Mouse (Mus musculus) limb, embryonic 10.5 days (tissue): ENCODE measurements around the gene Apof. TPM values are rescaled to one million over a fixed set of nuclear protein-coding genes. Genes with fewer than 3 reads are reported as not detected.

Experiments used
- DNase-seq: peaks from one replicate; pipeline ENCODE4 v3.0.0-alpha.2; 2017; ENCODE audit warnings: low spot score
- H3K27ac ChIP-seq: fragments of 300-500 bp; sonication (generic); 2 replicates; pipeline ENCODE4 v1.5.1; 2016; ENCODE audit warnings: mild to moderate bottlenecking
- H3K27me3 ChIP-seq: fragments of 300-500 bp; sonication (generic); 2 replicates; pipeline ENCODE4 v1.6.1; 2016; ENCODE audit warnings: low read depth, mild to moderate bottlenecking; ENCODE audit not compliant: poor library complexity, severe bottlenecking
- H3K36me3 ChIP-seq: fragments of 300-500 bp; sonication (generic); 2 replicates; pipeline ENCODE4 v1.6.1; 2016; ENCODE audit warnings: mild to moderate bottlenecking, moderate library complexity
- H3K4me1 ChIP-seq: fragments of 300-500 bp; sonication (generic); 2 replicates; pipeline ENCODE4 v1.6.1; 2016
- H3K4me3 ChIP-seq: fragments of 300-500 bp; sonication (generic); 2 replicates; pipeline ENCODE4 v1.5.1; 2016; ENCODE audit warnings: mild to moderate bottlenecking, moderate library complexity
- H3K9me3 ChIP-seq: fragments of 300-500 bp; sonication (generic); replicated peaks from 2 replicates; pipeline ENCODE4 v1.6.1; 2016; ENCODE audit warnings: mild to moderate bottlenecking
- WGBS: fragments of 180-500 bp; shearing (Covaris S2); methylation state at CpG from one replicate; pipeline ENCODE4 v1.1.7; 2016; 5-methylcytosine and 5-hydroxymethylcytosine counted together
- polyA plus RNA-seq: library from polyadenylated mRNA; unstranded; fragments of >200 nt; fragmentation: Nextera tagmentation; extraction: Ambion mirVana; gene quantifications from 2 replicates; pipeline ENCODE4 v1.2.1, GENCODE M21; 2016

The Apof gene
- polyA plus RNA-seq, 1 experiment from 2014 or later: not detected

DNA sequence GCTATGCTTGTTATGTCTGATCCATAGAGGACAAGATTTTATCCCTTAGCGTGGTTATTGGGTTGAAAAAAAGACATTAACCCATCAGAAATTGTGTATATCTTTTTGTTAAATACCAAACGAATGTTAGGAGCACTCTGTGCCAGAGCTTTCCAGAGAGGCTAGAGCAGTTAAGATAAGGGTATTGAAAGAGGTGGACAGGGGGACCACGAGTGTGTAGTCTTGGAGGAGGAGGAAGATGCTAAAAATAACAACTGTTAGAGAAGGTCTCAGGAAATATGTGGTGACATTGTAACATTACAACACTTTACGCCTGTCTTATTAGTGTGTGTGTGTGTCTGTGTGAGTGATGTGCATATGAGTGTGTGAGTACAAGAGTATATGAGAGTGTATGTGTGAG lies 42.4 kb downstream of the Apof start:
- 94% methylated on average over 4 of the region's 4 CpGs for WGBS
- Histone ChIP-seq H3K27ac (no peak overlapping the region), H3K27me3 (no peaks in the 10 kb centered on the region), H3K36me3 (peaks cover 83% of the 10 kb centered on the region), H3K4me3 (no peak overlapping the region), H3K4me1 (no peaks in the 10 kb centered on the region), H3K9me3 (no peaks in the 10 kb centered on the region)
- no peak for DNase-seq

DNA sequence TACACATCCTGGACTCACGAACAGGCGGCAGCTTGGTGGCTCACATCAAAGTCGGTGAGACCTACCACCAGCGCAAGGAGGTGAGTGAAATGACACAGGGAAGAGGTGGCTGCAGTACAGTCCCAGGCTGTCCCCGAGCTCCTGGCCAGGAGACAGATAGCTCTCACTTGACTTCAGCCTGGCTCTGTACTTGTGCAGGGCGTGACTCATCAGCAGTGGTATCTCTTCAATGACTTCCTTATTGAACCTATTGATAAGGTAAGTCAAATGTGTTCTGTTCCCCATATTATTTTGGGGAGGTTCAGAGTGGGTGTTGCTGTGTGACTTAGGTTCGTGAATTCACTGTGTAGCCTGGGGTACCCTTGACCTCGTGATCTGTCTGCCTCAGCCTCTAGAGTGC lies 47.1 kb downstream of the Apof start:
- peaks cover 94% of the 10 kb centered on the region for H3K36me3 ChIP-seq
- no peaks in the 10 kb centered on the region for H3K9me3 ChIP-seq
- H3K4me3 ChIP-seq: no peak overlapping the region
- H3K27ac ChIP-seq: no peak overlapping the region
- no peak for DNase-seq
- 93% methylated on average over 8 of the region's 8 CpGs for WGBS
- no peaks in the 10 kb centered on the region for H3K4me1 ChIP-seq
- H3K27me3 ChIP-seq: no peaks in the 10 kb centered on the region

Other genes starting within 250 kb of the Apof start
- gene Naca, start 233.1 kb upstream of the Apof start, polyA plus RNA-seq: 898 and 1,037 TPM in 2 replicates
- 668 and 708 TPM in 2 replicates for gene Ptges3, start 209.7 kb upstream of the Apof start, polyA plus RNA-seq
- 2,336 and 2,543 TPM in 2 replicates for gene Atp5b, start 185.4 kb upstream of the Apof start, polyA plus RNA-seq
- 12.3 and 14.4 TPM in 2 replicates for gene Baz2a, start 177.1 kb upstream of the Apof start, polyA plus RNA-seq
- gene Rbms2, start 88.4 kb upstream of the Apof start, polyA plus RNA-seq: 26.4 and 32.5 TPM in 2 replicates
- gene Gls2, start 74.2 kb upstream of the Apof start, polyA plus RNA-seq: 1.7 and 1.9 TPM in 2 replicates
- gene Spryd4, start 56.9 kb upstream of the Apof start, polyA plus RNA-seq: 33.3 and 34.4 TPM in 2 replicates
- gene Mip, start 42.8 kb upstream of the Apof start, polyA plus RNA-seq: 0.08 and 0.33 TPM in 2 replicates
- 127 and 135 TPM in 2 replicates for gene Timeless, start 36.6 kb upstream of the Apof start, polyA plus RNA-seq
- 0.87 and 0.90 TPM in 2 replicates for gene Apon, start 14.6 kb upstream of the Apof start, polyA plus RNA-seq
- gene Stat2, start 1.9 kb downstream of the Apof start, polyA plus RNA-seq: 9.3 and 11.5 TPM in 2 replicates
- not detected in 2 replicates for gene Il23a, start 30.1 kb downstream of the Apof start, polyA plus RNA-seq
- 37.2 and 41.8 TPM in 2 replicates for gene Pan2, start 34.7 kb downstream of the Apof start, polyA plus RNA-seq
- 313 and 334 TPM in 2 replicates for gene Cnpy2, start 53.8 kb downstream of the Apof start, polyA plus RNA-seq
- gene Cs, start 69.1 kb downstream of the Apof start, polyA plus RNA-seq: 248 and 251 TPM in 2 replicates
- gene Coq10a, start 100.3 kb downstream of the Apof start, polyA plus RNA-seq: 5.6 and 9.1 TPM in 2 replicates
- gene Ankrd52, start 108.4 kb downstream of the Apof start, polyA plus RNA-seq: 15.9 and 16.5 TPM in 2 replicates
- 0.21 TPM in 1 of 2 replicates, not detected in the other for gene Slc39a5, start 132.6 kb downstream of the Apof start, polyA plus RNA-seq
- gene Nabp2, start 142.8 kb downstream of the Apof start, polyA plus RNA-seq: 98.7 and 133 TPM in 2 replicates
- gene Rnf41, start 143.0 kb downstream of the Apof start, polyA plus RNA-seq: 41.9 and 43.6 TPM in 2 replicates
- 64.2 and 91.3 TPM in 2 replicates for gene Smarcc2, start 190.6 kb downstream of the Apof start, polyA plus RNA-seq
- gene Myl6, start 225.5 kb downstream of the Apof start, polyA plus RNA-seq: 685 and 729 TPM in 2 replicates
- 1.6 and 3.3 TPM in 2 replicates for gene Myl6b, start 230.0 kb downstream of the Apof start, polyA plus RNA-seq